Mouse (Mus musculus) ES-Bruce4 (cell line): ENCODE data around the gene Phc2. TPM values are rescaled to one million over a fixed set of nuclear protein-coding genes. Genes with fewer than 3 reads are reported as not detected.
A peak's percentile ranks its signal among the peaks of the same experiment; 100 is the strongest.

Experiments
- H3K27ac ChIP-seq: 2 replicates; pipeline ENCODE4 v1.5.1; 2012; ENCODE audit warnings: low read length, inconsistent platforms; ENCODE audit not compliant: insufficient read depth
- H3K27me3 ChIP-seq: 2 replicates; pipeline ENCODE4 v1.6.1; 2012; ENCODE audit warnings: mild to moderate bottlenecking, low read length, inconsistent platforms; ENCODE audit not compliant: control insufficient read depth, poor library complexity, insufficient read depth, severe bottlenecking
- H3K36me3 ChIP-seq: 2 replicates; pipeline ENCODE4 v1.6.1; 2012; ENCODE audit warnings: inconsistent platforms, mild to moderate bottlenecking, low read length, moderate library complexity; ENCODE audit not compliant: control insufficient read depth, poor library complexity, insufficient read depth, severe bottlenecking
- H3K4me1 ChIP-seq: one replicate; pipeline ENCODE4 v1.8.1; 2011; ENCODE audit warnings: low read length; ENCODE audit not compliant: control insufficient read depth, insufficient read depth
- H3K4me3 ChIP-seq: 2 replicates; pipeline ENCODE4 v1.5.1; 2011; ENCODE audit warnings: low read depth, mild to moderate bottlenecking, low read length
- H3K9ac ChIP-seq: 2 replicates; pipeline ENCODE4 v1.6.1; 2012; ENCODE audit warnings: low read depth, mild to moderate bottlenecking, inconsistent platforms; ENCODE audit not compliant: poor library complexity, severe bottlenecking
- H3K9me3 ChIP-seq: replicated peaks from 2 replicates; pipeline ENCODE4 v1.6.1; 2012; ENCODE audit warnings: mild to moderate bottlenecking, low read length, inconsistent platforms; ENCODE audit not compliant: control insufficient read depth, poor library complexity, insufficient read depth, severe bottlenecking
- CTCF ChIP-seq: IDR thresholded peaks from one replicate; pipeline ENCODE4 v1.8.1; 2011; ENCODE audit warnings: low read depth, low read length
- EP300 ChIP-seq: IDR thresholded peaks from 2 replicates; pipeline ENCODE4 v1.6.1; 2011; ENCODE audit warnings: low read depth, low read length; ENCODE audit not compliant: insufficient read depth
- POLR2A ChIP-seq: IDR thresholded peaks from one replicate; pipeline ENCODE4 v1.8.1; 2011; ENCODE audit warnings: low read length; ENCODE audit not compliant: insufficient read depth
- polyA plus RNA-seq: library from polyadenylated mRNA; stranded (reverse); fragments of >200 nt; gene quantifications from 2 replicates; pipeline ENCODE4 v1.2.4, GENCODE M21; 2011; ENCODE audit warnings: low read depth; ENCODE audit not compliant: missing spikeins, insufficient read depth, insufficient read length

Phc2 gene
- polyA plus RNA-seq, 1 experiment: 38.4 TPM

GRCm38 (mm10) chr4:128716279-128716678, 61.8 kb downstream of the Phc2 start:
- Histone ChIP-seq H3K36me3 (no peaks in the 10 kb centered on the region), H3K9me3 (no peaks in the 10 kb centered on the region), H3K27me3 (no peaks in the 10 kb centered on the region), H3K4me3 (no peak overlapping the region), H3K4me1 (peaks cover 3% of the 10 kb centered on the region), H3K27ac (no peak overlapping the region), H3K9ac (0 out of 2 replicates have a peak overlapping the region, but pooled peaks have one; percentile 9)
- TF ChIP-seq CTCF: no peak

- Histone ChIP-seq H3K27ac (no peak overlapping the region), H3K27me3 (no peaks in the 10 kb centered on the region), H3K9ac (0 out of 2 replicates have a peak overlapping the region, but pooled peaks have one; percentile 9), H3K4me3 (no peak overlapping the region), H3K4me1 (peaks cover 3% of the 10 kb centered on the region), H3K9me3 (no peaks in the 10 kb centered on the region), H3K36me3 (no peaks in the 10 kb centered on the region)
- no peak for TF ChIP-seq CTCF
- TF ChIP-seq EP300: no peak
- TF ChIP-seq POLR2A: no peak
These were observed 62.2 kb downstream of the Phc2 start for GRCm38 (mm10) chr4:128716731-128717130.

GRCm38 (mm10) chr4:128720110-128720509, 65.6 kb downstream of the Phc2 start:
- H3K27ac ChIP-seq: no peak overlapping the region
- no peak overlapping the region for H3K9ac ChIP-seq
- H3K36me3 ChIP-seq: no peaks in the 10 kb centered on the region
- TF ChIP-seq CTCF (no peak), POLR2A (no peak), EP300 (no peak)
- H3K4me3 ChIP-seq: no peak overlapping the region
- H3K9me3 ChIP-seq: no peaks in the 10 kb centered on the region
- H3K4me1 ChIP-seq: peaks cover 3% of the 10 kb centered on the region
- H3K27me3 ChIP-seq: no peaks in the 10 kb centered on the region

GRCm38 (mm10) chr4:128721061-128721648, 66.7 kb downstream of the Phc2 start:
- Histone ChIP-seq H3K9me3 (no peaks in the 10 kb centered on the region), H3K27me3 (no peaks in the 10 kb centered on the region), H3K4me1 (peaks cover 3% of the 10 kb centered on the region), H3K4me3 (no peak overlapping the region), H3K36me3 (no peaks in the 10 kb centered on the region), H3K9ac (no peak overlapping the region), H3K27ac (no peak overlapping the region)
- TF ChIP-seq POLR2A: no peak

GRCm38 (mm10) chr4:128721761-128722160, 67.3 kb downstream of the Phc2 start:
- Histone ChIP-seq H3K4me1 (no peaks in the 10 kb centered on the region), H3K9me3 (no peaks in the 10 kb centered on the region), H3K36me3 (no peaks in the 10 kb centered on the region), H3K9ac (no peak overlapping the region), H3K27ac (no peak overlapping the region), H3K4me3 (no peak overlapping the region), H3K27me3 (no peaks in the 10 kb centered on the region)
- TF ChIP-seq CTCF: no peak
- TF ChIP-seq POLR2A: no peak
- TF ChIP-seq EP300: no peak

DNA sequence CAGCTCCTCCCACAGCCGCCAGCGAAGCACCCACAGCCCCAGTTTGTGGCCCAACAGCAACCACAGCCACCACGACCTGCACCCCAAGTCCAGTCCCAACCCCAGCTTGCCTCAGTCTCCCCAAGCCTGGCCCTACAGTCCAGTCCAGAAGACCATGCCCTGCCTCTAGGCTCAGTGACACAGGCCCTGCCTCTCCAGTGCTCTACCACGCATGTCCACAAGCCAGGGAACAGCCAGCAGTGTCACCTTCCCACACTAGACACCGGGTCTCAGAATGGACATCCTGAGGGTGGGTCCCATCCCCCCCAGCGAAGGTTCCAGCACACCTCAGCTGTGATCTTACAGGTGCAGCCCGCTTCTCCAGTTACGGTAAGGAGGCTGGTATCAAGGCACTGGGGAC, 68.4 kb downstream of the Phc2 start:
- Histone ChIP-seq H3K36me3 (no peaks in the 10 kb centered on the region), H3K27me3 (no peaks in the 10 kb centered on the region), H3K9me3 (no peaks in the 10 kb centered on the region), H3K27ac (no peak overlapping the region), H3K4me1 (no peaks in the 10 kb centered on the region), H3K4me3 (no peak overlapping the region), H3K9ac (no peak overlapping the region)
- no peak for TF ChIP-seq POLR2A
- TF ChIP-seq EP300: no peak
- TF ChIP-seq CTCF: no peak
